Mouse (Mus musculus): ENCODE data around the gene Mup18. TPM values are rescaled to one million over a fixed set of nuclear protein-coding genes. Genes with fewer than 3 reads are reported as not detected.
"Not testable (repeated sequence)": the region's sequence is repeated elsewhere in the genome, so short reads cannot be mapped to it uniquely, and the experiment has no call there.

Gene Mup18
- not detected in 2 replicates for total RNA-seq (2015; ENCODE audit: low replicate concordance)
- total RNA-seq (2017; ENCODE audit: low replicate concordance), result not detected in 2 replicates

GRCm38 (mm10) chr4:61674036-61674435 is at the start of gene Mup18:
Gene Mup18, minus strand, starts transcription at chr4:61674136.
- ATAC-seq (replicated peaks; ENCODE audit: low FRiP score, poor library complexity, severe bottlenecking), result not testable (repeated sequence)

GRCm38 (mm10) chr4:61714296-61714695 is 40.4 kb upstream of the Mup18 start:
- ATAC-seq (replicated peaks; ENCODE audit: low FRiP score, poor library complexity, severe bottlenecking), result not testable (repeated sequence)

Other genes starting within 250 kb of the Mup18 start
- gene Mup15, start 234.4 kb downstream of the Mup18 start, total RNA-seq (2015; ENCODE audit: low replicate concordance), result not detected in 2 replicates
- not detected in 2 replicates for gene Mup15, start 234.4 kb downstream of the Mup18 start, total RNA-seq (2017; ENCODE audit: low replicate concordance)
- not detected in 2 replicates for gene Mup16, start 154.6 kb downstream of the Mup18 start, total RNA-seq (2015; ENCODE audit: low replicate concordance)
- not detected in 2 replicates for gene Mup16, start 154.6 kb downstream of the Mup18 start, total RNA-seq (2017; ENCODE audit: low replicate concordance)
- not detected in 2 replicates for gene Mup17, start 78.3 kb downstream of the Mup18 start, total RNA-seq (2015; ENCODE audit: low replicate concordance)
- gene Mup17, start 78.3 kb downstream of the Mup18 start, total RNA-seq (2017; ENCODE audit: low replicate concordance), result not detected in 2 replicates
- not detected in 2 replicates for gene Mup19, start 108.1 kb upstream of the Mup18 start, total RNA-seq (2015; ENCODE audit: low replicate concordance)
- gene Mup19, start 108.1 kb upstream of the Mup18 start, total RNA-seq (2017; ENCODE audit: low replicate concordance), result not detected in 2 replicates
- not detected in 2 replicates for gene Mup5, start 161.1 kb upstream of the Mup18 start, total RNA-seq (2015; ENCODE audit: low replicate concordance)
- gene Mup5, start 161.1 kb upstream of the Mup18 start, total RNA-seq (2017; ENCODE audit: low replicate concordance), result not detected in 2 replicates